8 mouse cellular contexts compared by ENCODE assay signal in the genomic region with DNA sequence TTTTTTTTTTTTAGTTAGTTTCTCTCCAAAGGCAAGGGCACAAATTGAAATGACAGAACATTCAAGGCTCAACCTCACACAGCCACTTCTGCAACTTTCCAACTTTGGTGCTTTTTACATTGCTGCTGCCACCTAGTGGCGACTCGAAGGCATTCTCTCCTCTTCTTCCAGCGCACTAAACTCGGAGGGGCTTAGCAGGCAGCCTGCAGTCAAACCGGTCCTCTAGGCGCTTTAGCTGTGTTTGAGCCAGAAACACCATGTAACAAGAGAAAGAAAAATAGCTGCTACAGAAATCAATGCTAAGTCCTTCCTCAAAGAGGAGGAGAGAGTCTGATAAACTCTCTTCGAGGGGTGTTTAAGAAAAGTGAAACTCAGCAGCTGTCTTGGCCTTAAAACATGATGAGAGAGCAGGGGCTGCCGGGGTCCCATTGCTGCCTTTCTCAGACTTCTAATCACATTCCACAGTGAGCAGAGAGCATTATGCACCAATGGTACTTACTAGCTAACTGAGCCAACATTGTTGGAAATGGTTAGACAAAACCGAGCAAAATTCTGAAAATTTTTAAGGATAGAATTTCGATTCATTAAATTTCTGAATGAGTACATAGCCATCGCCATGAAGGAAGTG.
DNase-seq lines count a peak whose midpoint lies in the region; ATAC-seq and TF ChIP-seq lines count a peak whose summit lies in the region.

No protein-coding gene starts in this region.

- H3K4me3 ChIP-seq in CH12.LX (replicated peaks in 1 of 3; ENCODE audit: low read depth in 2 of 3, low read length in 2 of 3, poor library complexity in 1 of 3) = no peak overlapping the region
- no peak overlapping the region for H3K4me3 ChIP-seq in heart, embryonic 15.5 days
- no peak overlapping the region for H3K4me3 ChIP-seq in lung, embryonic 14.5 days (ENCODE audit: low read depth, low read length)

- no peaks in the 10 kb centered on the region for H3K4me1 ChIP-seq in CH12.LX (ENCODE audit: control insufficient read depth in 1 of 2, insufficient read depth in 2 of 2)
- no peaks in the 10 kb centered on the region; the same call in 1 of the 2 replicates for H3K4me1 ChIP-seq in heart, embryonic 15.5 days (replicated peaks)
- H3K4me1 ChIP-seq in lung, embryonic 14.5 days (ENCODE audit: insufficient read depth) = no peaks in the 10 kb centered on the region

- DNase-seq in CH12.LX (ENCODE audit: extremely low read depth) = peak; percentile 0
- DNase-seq in adrenal gland, adult (ENCODE audit: inconsistent age in 2 of 2, low spot score in 1 of 2) = peak; percentile 22 to 73
- DNase-seq in embryo, embryonic 10.5 days (ENCODE audit: low spot score) = peak; percentile 82
- DNase-seq in kidney, postnatal 36 days = peak; percentile 11 to 70
- peak; percentile 89 for DNase-seq in lung, embryonic 14.5 days
- DNase-seq in retina, adult 2 months (ENCODE audit: low read depth, low spot score) = peak; percentile 26

- H3K4me2 ChIP-seq in CH12.LX (ENCODE audit: insufficient read depth, low read depth, poor library complexity, severe bottlenecking) = no peak overlapping the region
- peak overlapping the region; percentile 17; the same call in 1 of the 2 replicates for H3K4me2 ChIP-seq in heart, embryonic 15.5 days
- no peak overlapping the region for H3K4me2 ChIP-seq in lung, embryonic 14.5 days

- H3K9me3 ChIP-seq in CH12.LX (replicated peaks; ENCODE audit: low read length) = peaks cover 55% of the 10 kb centered on the region
- H3K9me3 ChIP-seq in heart, embryonic 15.5 days (replicated peaks) = no peaks in the 10 kb centered on the region
- H3K9me3 ChIP-seq in lung, embryonic 14.5 days (ENCODE audit: low read depth, low read length) = no peaks in the 10 kb centered on the region

- TF ChIP-seq EP300 in CH12.LX (IDR thresholded peaks at IDR 0.05; ENCODE audit: low read length) = no peak

- H3K9ac ChIP-seq in CH12.LX (ENCODE audit: insufficient read depth, low read depth) = no peak overlapping the region
- no peak overlapping the region for H3K9ac ChIP-seq in heart, embryonic 15.5 days
- H3K9ac ChIP-seq in lung, embryonic 14.5 days = no peak overlapping the region

- H3K27me3 ChIP-seq in CH12.LX (replicated peaks) = no peaks in the 10 kb centered on the region
- no peaks in the 10 kb centered on the region for H3K27me3 ChIP-seq in heart, embryonic 15.5 days
- no peaks in the 10 kb centered on the region for H3K27me3 ChIP-seq in lung, embryonic 14.5 days (ENCODE audit: insufficient read depth, low read length)

- dilution Hi-C loops in CH12.LX (cut with MboI; ENCODE audit: extremely low pct_ligation_motif_present, extremely low pct_unique_long_range_greater_than_20kb, low sequenced_read_pairs) = no loop called here

- in situ Hi-C loops in CH12.LX (cut with MboI; ENCODE audit: low pct_ligation_motif_present, low pct_unique_long_range_greater_than_20kb, low sequenced_read_pairs) = no loop called here

- no peaks in the 10 kb centered on the region for H3K36me3 ChIP-seq in CH12.LX (replicated peaks in 1 of 2; ENCODE audit: control insufficient read depth in 1 of 2, insufficient read depth in 1 of 2, low read length in 1 of 2)
- no peaks in the 10 kb centered on the region for H3K36me3 ChIP-seq in heart, embryonic 15.5 days
- H3K36me3 ChIP-seq in lung, embryonic 14.5 days (ENCODE audit: insufficient read depth) = no peaks in the 10 kb centered on the region

- H3K79me2 ChIP-seq in CH12.LX (replicated peaks; ENCODE audit: control insufficient read depth, extremely low read depth, insufficient read depth, poor library complexity, severe bottlenecking) = no peaks in the 10 kb centered on the region

- peak; percentile 10 for TF ChIP-seq RAD21 in CH12.LX (IDR thresholded peaks at IDR 0.05; ENCODE audit: low read depth, low read length)

- no peak overlapping the region for H3K27ac ChIP-seq in CH12.LX (ENCODE audit: insufficient read depth, low read depth)
- no peak overlapping the region for H3K27ac ChIP-seq in heart, embryonic 15.5 days
- H3K27ac ChIP-seq in lung, embryonic 14.5 days (ENCODE audit: low read depth) = no peak overlapping the region

- ATAC-seq in heart, embryonic 15.5 days (replicated peaks; ENCODE audit: insufficient number of reproducible peaks, insufficient read depth, low FRiP score, low read depth) = 0 out of 2 replicates have a peak, but pooled peaks have one; percentile 22
- ATAC-seq in lung, embryonic 14.5 days (ENCODE audit: insufficient read depth) = peak; percentile 87
- no peak for ATAC-seq in monocyte, adult 5-6 weeks (replicated peaks; ENCODE audit: insufficient number of reproducible peaks, low FRiP score, low TSS enrichment, poor library complexity, severe bottlenecking)

- 33% methylated on average over 11 of the region's 11 CpGs for WGBS in heart, embryonic 15.5 days
- 27% methylated on average over 11 of the region's 11 CpGs for WGBS in lung, embryonic 14.5 days

- TF ChIP-seq POLR2A in CH12.LX (IDR thresholded peaks at IDR 0.05; ENCODE audit: low read depth, low read length) = no peak

- peak in 1 of 2 experiments; percentile 35; a peak in 2 of 4 replicates for TF ChIP-seq CTCF in CH12.LX (conservative IDR thresholded peaks at IDR 0.05 in 1 of 2, IDR thresholded peaks at IDR 0.05 in 1 of 2; ENCODE audit: low read depth in 2 of 2, low read length in 2 of 2)
- peak; percentile 83 for TF ChIP-seq CTCF in lung, embryonic 14.5 days (IDR thresholded peaks at IDR 0.05; ENCODE audit: low read depth)

TF ChIP-seq in CH12.LX, 34 proteins besides CTCF, POLR2A, EP300 and RAD21:
- TF ChIP-seq MAX (IDR thresholded peaks at IDR 0.05; ENCODE audit: low read length) = no peak
- TF ChIP-seq ZNF384 (IDR thresholded peaks at IDR 0.05; ENCODE audit: low read depth, low read length) = no peak
- no peak for TF ChIP-seq IRF4 (IDR thresholded peaks at IDR 0.05; ENCODE audit: low read depth, low read length)
- TF ChIP-seq ZC3H11A (IDR thresholded peaks at IDR 0.05; ENCODE audit: low read depth, low read length) = no peak
- no peak for TF ChIP-seq MYC (IDR thresholded peaks at IDR 0.05; ENCODE audit: low read depth, low read length)
- TF ChIP-seq CHD1 (IDR thresholded peaks at IDR 0.05; ENCODE audit: low read depth, low read length) = no peak
- TF ChIP-seq E2F4 (IDR thresholded peaks at IDR 0.05; ENCODE audit: insufficient replicate concordance, low read depth, low read length) = no peak
- no peak for TF ChIP-seq MEF2A (IDR thresholded peaks at IDR 0.05; ENCODE audit: borderline replicate concordance, low read depth, low read length)
- TF ChIP-seq CHD2 (IDR thresholded peaks at IDR 0.05; ENCODE audit: low read length) = no peak
- no peak for TF ChIP-seq ETS1 (conservative IDR thresholded peaks at IDR 0.05; ENCODE audit: low read depth, low read length)
- no peak for TF ChIP-seq ELF1 (IDR thresholded peaks at IDR 0.05; ENCODE audit: low read depth, low read length)
- TF ChIP-seq TCF12 (IDR thresholded peaks at IDR 0.05; ENCODE audit: low read depth, low read length) = no peak
- no peak for TF ChIP-seq BHLHE40 (IDR thresholded peaks at IDR 0.05; ENCODE audit: low read depth, low read length)
- TF ChIP-seq SIN3A (IDR thresholded peaks at IDR 0.05; ENCODE audit: low read length) = no peak
- no peak for TF ChIP-seq MAZ (IDR thresholded peaks at IDR 0.05; ENCODE audit: low read depth, low read length)
- no peak for TF ChIP-seq POLR2AphosphoS2 (IDR thresholded peaks at IDR 0.05; ENCODE audit: low read depth, low read length)
- TF ChIP-seq NELFE (IDR thresholded peaks at IDR 0.05; ENCODE audit: low read depth, low read length) = no peak

Comparison
In these comparisons a context has a peak if more than half of its experiments do, and no peak if none do; other contexts are left out.
1. DNase-seq: peak in every context shown above with its lines; median percentile 89 in lung, embryonic 14.5 days; 82 in embryo, embryonic 10.5 days; 48 in adrenal gland, adult; 40 in kidney, postnatal 36 days; 26 in retina, adult 2 months; 0 in CH12.LX.